Mouse (Mus musculus) heart, postnatal 14 days (tissue): ENCODE measurements around the gene Zdhhc1. TPM values are rescaled to one million over a fixed set of nuclear protein-coding genes. Genes with fewer than 3 reads are reported as not detected.

Experiments
- DNase-seq, 2 experiments: peaks; one replicate each; pipeline ENCODE4 v3.0.0; 2021 to 2022
- intact Hi-C: fragments of 180-260 bp; cut with DNase I; formaldehyde crosslinking; loops from one replicate; pipeline ENCODE4 v1.15.1; 2025
- total RNA-seq, 2 experiments: library from RNA; stranded (reverse); gene quantifications; 2 replicates each; pipeline ENCODE4 v1.2.3; 2021

Gene Zdhhc1
- total RNA-seq, 2 experiments from 2014 or later: 14.9 to 16.3 TPM

GRCm38 (mm10) chr8:105434136-105434535 lies 62.6 kb downstream of the Zdhhc1 start:
- intact Hi-C loops: no loop called here
- no peak for DNase-seq

- intact Hi-C loops: no loop called here
- DNase-seq: peak in 1 of 2 experiments; percentile 16
Measured at GRCm38 (mm10) chr8:105433511-105433910, 63.2 kb downstream of the Zdhhc1 start.

DNA sequence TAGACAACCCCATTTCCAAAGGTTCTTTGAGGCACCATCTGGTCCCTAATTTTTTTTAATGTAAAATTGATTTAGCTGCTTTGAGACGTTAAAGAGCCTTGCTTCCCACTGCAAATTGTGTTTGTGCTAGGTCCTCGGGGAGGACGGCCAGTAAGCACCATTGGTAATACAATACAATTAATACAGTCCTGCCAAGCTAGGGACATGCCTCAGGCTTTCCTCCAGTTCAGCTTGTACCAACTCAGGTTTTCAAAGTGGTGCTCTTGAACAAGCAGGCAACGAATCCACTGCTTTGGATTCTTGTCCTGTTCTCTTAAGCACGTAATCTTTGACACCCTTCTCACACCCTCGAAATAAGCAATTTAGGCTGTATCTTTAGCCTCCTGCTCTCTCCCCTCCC lies 63.7 kb downstream of the Zdhhc1 start:
- intact Hi-C loops: no loop called here

DNA sequence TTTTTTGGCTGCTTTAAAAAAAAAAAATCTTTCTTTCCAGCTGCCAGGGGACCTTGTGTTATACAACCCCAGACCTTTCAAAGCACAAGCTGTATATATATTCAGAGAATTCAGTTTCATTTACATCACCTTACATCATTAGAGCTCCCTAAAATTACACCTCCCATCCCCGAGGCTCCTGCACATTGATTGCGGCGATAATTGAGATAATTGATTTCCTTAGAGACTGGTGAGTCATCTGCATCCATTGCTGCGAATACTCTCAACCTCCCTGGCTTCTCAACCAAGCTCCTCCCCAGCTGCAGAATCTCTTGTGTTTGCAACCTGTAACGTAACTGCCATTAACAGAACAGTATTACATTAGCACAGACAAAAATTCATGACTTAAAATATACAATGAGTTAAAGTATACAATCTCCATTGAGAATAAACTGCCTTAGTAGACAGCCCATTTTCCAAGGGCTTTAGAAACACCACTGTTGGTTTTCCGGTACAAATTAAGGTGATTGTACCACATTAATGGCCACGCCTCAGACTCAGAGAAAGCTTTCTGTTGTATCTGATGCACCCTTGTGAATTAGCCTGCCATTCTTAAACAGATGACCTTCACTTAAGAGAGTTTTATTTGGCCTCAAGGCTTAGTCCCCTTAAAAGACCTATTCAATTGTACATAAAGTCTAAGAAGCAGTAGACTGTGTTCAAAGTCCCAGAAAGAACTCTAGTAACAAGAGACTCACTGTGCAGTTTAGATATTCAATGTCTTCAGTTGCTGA lies 64.8 kb downstream of the Zdhhc1 start:
- no peak for DNase-seq
- intact Hi-C loops: no loop called here

More for the DNA sequence above, 63.7 kb downstream of the Zdhhc1 start:
- no peak for DNase-seq

DNA sequence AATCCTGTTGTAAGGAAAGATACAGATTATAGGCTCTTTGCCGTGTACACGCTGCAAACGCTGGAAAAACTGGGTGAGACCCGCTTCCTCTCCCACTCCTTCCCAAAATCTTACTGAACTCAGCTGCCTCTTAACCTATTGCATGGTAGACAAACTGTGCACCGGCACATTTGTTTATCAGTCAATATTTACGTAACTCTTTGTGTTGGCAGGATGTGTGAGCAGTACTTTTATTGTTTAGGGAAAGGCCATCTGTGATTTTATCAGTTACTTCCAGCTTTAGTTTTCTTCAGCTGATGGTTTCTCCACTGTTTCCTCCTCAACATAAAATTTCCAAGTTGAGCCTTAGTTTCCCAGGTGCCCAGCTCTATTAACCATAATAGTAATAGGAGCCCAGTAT lies 69.8 kb downstream of the Zdhhc1 start:
- DNase-seq: no peak
- intact Hi-C loops: no loop called here

Other genes starting within 250 kb of the Zdhhc1 start
- 1 to 10 TPM; 5.1 to 5.6 TPM for gene B3gnt9, start 241.7 kb downstream of the Zdhhc1 start, total RNA-seq
- gene Tradd, start 232.3 kb downstream of the Zdhhc1 start, total RNA-seq: 1 to 10 TPM; 6.3 to 7.2 TPM
- 1 to 10 TPM; 2.4 to 3.1 TPM for gene Fbxl8, start 232.3 kb downstream of the Zdhhc1 start, total RNA-seq
- under 1 TPM; 0.73 to 0.96 TPM for gene Hsf4, start 227.1 kb downstream of the Zdhhc1 start, total RNA-seq
- gene Nol3, start 220.8 kb downstream of the Zdhhc1 start, total RNA-seq: 10 to 100 TPM; 17.9 to 19.0 TPM
- gene 4931428F04Rik, start 207.0 kb downstream of the Zdhhc1 start, total RNA-seq: 1 to 10 TPM; 1.5 to 3.2 TPM
- gene Exoc3l, start 200.8 kb downstream of the Zdhhc1 start, total RNA-seq: 1 to 10 TPM; 8.5 to 8.6 TPM
- 10 to 100 TPM; 21.9 to 24.8 TPM for gene E2f4, start 199.2 kb downstream of the Zdhhc1 start, total RNA-seq
- 1 to 10 TPM in 1 of 2 experiments, under 1 TPM in 1; 0.86 to 1.2 TPM for gene Elmo3, start 191.3 kb downstream of the Zdhhc1 start, total RNA-seq
- 1 to 10 TPM; 1.7 to 1.9 TPM for gene Lrrc29, start 170.6 kb downstream of the Zdhhc1 start, total RNA-seq
- gene Tmem208, start 170.5 kb downstream of the Zdhhc1 start, total RNA-seq: 10 to 100 TPM; 23.3 to 29.6 TPM
- gene Fhod1, start 148.9 kb downstream of the Zdhhc1 start, total RNA-seq: 1 to 10 TPM; 9.2 to 9.4 TPM
- gene Slc9a5, start 148.1 kb downstream of the Zdhhc1 start, total RNA-seq: under 1 TPM; 0.83 to 0.86 TPM
- gene Plekhg4, start 123.6 kb downstream of the Zdhhc1 start, total RNA-seq: not detected
- gene Kctd19, start 83.4 kb downstream of the Zdhhc1 start, total RNA-seq: not detected
- gene Lrrc36, start 83.3 kb downstream of the Zdhhc1 start, total RNA-seq: under 1 TPM; 0.68 to 0.86 TPM
- 10 to 100 TPM; 47.7 to 50.1 TPM for gene Tppp3, start 25.4 kb downstream of the Zdhhc1 start, total RNA-seq
- gene Hsd11b2, start 21.9 kb upstream of the Zdhhc1 start, total RNA-seq: 1 to 10 TPM in 1 of 2 experiments, under 1 TPM in 1; 0.53 to 1.0 TPM
- 10 to 100 TPM; 57.2 to 57.8 TPM for gene Atp6v0d1, start 69.1 kb upstream of the Zdhhc1 start, total RNA-seq
- gene Ripor1, start 108.4 kb upstream of the Zdhhc1 start, total RNA-seq: 10 to 100 TPM; 46.0 to 49.0 TPM
- gene Ctcf, start 139.7 kb upstream of the Zdhhc1 start, total RNA-seq: 10 to 100 TPM; 43.8 to 44.6 TPM
- gene Agrp, start 140.5 kb upstream of the Zdhhc1 start, total RNA-seq: not detected
- gene Carmil2, start 189.4 kb upstream of the Zdhhc1 start, total RNA-seq: 1 to 10 TPM in 1 of 2 experiments, under 1 TPM in 1; 0.69 to 5.7 TPM
- gene Acd, start 204.2 kb upstream of the Zdhhc1 start, total RNA-seq: 10 to 100 TPM; 13.8 to 16.9 TPM
- 1 to 10 TPM; 7.8 to 9.1 TPM for gene Pard6a, start 204.2 kb upstream of the Zdhhc1 start, total RNA-seq
- not detected for gene 4933405L10Rik, start 210.8 kb upstream of the Zdhhc1 start, total RNA-seq
- 1 to 10 TPM; 2.4 to 2.5 TPM for gene Enkd1, start 211.3 kb upstream of the Zdhhc1 start, total RNA-seq